Mouse (Mus musculus): ENCODE measurements around the gene Gm49391.
"Not testable (repeated sequence)": the region's sequence is repeated elsewhere in the genome, so short reads cannot be mapped to it uniquely, and the experiment has no call there.

Gm49391 gene

DNA sequence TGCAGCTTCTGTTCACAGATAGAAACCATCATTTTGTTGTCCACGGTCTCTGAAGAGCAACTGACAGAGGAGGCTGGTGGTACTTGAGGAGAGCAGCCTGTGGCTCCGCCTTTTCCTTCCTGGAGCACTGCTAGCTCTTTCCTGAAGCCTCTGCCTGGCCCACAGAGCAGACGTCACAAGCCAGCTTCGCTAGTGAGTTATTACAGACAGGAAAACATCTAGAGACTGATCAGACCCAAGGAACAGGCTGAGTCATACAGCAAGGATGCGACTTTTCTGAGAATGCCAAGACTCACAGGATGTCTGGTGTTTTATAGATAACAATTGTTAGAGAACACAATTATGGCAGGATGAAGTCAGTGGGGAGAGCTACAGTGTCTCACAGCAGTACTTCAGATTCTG, at the start of gene Gm49391, which contains the start of gene Ctla2a:
TSS of gene Gm49391 (minus strand) at position 72 of the 402 bp plus-strand sequence.
TSS of gene Ctla2a (minus strand) at position 126 of the 402 bp plus-strand sequence.
- no peak for DNase-seq (ENCODE audit: low spot score in 2 of 2)

DNA sequence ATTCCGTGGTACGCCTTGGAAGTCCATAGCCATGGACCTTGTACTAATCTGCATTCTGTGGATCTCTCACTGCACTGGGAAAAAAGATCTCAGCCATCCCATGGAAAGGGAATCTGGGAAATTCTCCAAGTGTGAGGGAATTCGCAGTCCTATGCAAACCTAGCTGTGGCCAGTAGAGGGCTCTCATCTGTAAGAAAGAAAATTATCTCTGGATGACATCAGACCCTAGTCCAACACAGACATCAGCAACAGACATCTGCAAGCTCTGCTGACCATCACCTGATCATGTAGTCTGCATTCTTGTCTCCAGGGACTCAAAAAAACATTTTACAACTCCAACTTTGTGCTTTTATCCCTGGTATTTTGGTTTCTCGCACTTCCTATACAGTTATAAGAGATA, 35.9 kb upstream of the Gm49391 start:
- DNase-seq (ENCODE audit: low spot score in 2 of 2), result not testable (repeated sequence)

DNA sequence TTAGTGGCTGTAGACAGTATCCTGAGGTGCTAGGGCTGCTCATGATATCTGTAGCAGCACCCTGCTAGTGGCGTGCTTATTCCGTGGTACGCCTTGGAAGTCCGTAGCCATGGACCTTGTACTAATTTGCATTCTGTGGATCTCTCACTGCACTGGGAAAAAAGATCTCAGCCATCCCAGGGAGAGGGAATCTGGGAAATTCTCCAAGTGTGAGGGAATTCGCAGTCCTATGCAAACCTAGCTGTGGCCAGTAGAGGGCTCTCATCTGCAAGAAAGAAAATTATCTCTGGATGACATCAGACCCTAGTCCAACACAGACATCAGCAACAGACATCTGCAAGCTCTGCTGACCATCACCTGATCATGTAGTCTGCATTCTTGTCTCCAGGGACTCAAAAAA, 27.6 kb upstream of the Gm49391 start:
- not testable (repeated sequence) for DNase-seq (ENCODE audit: low spot score in 2 of 2)

DNA sequence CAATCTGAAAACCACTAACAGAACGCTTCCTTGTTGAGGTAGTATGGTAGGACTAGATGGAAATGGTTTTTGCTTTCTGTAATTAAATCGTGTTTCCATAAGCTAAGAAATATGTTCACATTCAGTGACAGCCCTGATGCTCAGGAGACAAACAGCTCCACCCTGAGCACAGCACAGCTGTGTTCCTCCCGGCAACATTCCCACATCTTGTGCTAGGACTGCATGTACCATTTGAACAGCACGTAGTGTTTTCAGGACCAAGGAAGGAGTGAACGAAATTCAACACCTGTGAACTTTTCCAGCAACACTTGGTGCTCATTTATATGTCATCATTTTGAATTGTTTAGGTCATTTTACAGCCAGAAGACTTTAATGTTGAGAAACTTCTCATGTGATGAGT, 25.3 kb upstream of the Gm49391 start:
- no peak for DNase-seq (ENCODE audit: low spot score in 2 of 2)

DNA sequence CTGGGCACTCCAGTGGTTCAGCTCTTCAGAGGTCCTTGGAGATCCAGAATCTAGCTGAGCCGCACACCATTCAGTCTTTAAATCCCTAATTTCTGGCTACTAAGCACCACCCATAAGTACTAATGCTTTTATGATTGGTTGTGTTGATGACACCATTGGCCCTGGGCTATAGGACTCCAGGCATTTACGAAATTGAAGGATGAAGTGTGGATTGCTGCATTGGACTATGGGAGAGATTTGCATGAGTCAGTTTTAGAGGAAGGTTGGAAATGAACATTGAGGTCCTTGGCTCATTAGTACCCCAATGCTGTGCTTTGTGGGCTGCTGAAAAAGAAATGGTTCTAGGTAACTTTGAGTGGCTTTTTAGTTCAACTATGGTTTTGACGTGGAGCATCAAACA, 5.5 kb upstream of the Gm49391 start, which contains the start of gene Tpbpa:
TSS of gene Tpbpa (minus strand) at position 101 of the 400 bp plus-strand sequence.
- not testable (repeated sequence) for DNase-seq (ENCODE audit: low spot score in 2 of 2)

DNA sequence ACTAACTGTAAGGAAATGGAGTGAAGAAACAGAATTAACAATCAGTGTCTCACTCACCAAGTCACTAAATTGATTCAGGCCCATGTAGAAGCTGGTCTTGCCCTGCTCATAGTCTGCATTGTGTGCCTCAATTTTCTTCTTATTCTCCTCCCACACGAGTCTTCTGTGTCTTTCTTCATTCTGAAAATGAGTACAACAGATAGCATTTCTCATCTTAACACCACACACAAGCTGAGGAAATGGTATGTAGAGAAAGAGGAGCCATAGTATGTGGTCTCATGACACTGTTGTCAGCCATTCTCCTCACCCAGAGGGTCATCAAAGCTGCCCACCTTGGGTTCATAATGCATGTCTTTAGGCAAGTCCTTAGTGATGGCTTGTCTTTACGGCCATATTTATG, 881 bp downstream of the Gm49391 start, which contains the start of gene Gm49393:
TSS of gene Gm49393 (minus strand) at position 101 of the 400 bp plus-strand sequence.
- DNase-seq (ENCODE audit: low spot score in 2 of 2), result not testable (repeated sequence)

DNA sequence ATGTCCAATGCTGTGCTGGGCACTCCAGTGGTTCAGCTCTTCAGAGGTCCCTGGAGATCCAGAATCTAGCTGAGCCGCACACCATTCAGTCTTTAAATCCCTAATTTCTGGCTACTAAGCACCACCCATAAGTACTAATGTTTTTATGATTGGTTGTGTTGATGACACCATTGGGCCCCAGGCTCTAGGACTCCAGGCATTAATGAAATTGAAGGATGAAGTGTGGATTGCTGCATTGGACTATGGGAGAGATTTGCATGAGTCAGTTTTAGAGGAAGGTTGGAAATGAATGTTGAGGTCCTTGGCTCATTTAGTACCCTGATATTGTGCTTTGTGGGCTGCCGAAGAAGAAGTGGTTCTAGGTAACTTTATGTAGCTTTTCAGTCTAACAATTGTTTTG, 31.6 kb downstream of the Gm49391 start, which contains the start of gene Tpbpb:
TSS of gene Tpbpb (minus strand) at position 101 of the 400 bp plus-strand sequence.
- not testable (repeated sequence) for DNase-seq (ENCODE audit: low spot score in 2 of 2)

DNA sequence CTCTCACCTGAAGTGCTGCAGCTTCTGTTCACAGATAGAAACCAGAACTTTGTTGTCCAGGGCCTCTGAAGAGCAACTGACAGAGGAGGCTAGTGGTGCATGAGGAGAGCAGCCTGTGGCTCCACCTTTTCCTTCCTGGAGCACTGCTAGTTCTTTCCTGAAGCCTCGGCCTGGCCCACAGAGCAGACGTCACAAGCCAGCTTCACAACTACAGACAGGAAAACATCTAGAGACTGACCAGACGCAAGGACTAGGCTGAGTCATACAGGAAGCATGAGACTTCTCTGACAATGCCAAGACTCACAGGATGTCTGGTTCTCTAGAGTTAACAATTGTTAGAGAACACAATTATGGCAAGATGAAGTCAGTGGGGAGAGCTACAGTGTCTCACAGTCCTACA, 39.0 kb downstream of the Gm49391 start, which contains the start of gene Ctla2b:
TSS of gene Ctla2b (minus strand) at position 120 of the 400 bp plus-strand sequence.
- peak in 1 of 2 experiments; percentile 4 for DNase-seq (ENCODE audit: low spot score in 2 of 2)

DNA sequence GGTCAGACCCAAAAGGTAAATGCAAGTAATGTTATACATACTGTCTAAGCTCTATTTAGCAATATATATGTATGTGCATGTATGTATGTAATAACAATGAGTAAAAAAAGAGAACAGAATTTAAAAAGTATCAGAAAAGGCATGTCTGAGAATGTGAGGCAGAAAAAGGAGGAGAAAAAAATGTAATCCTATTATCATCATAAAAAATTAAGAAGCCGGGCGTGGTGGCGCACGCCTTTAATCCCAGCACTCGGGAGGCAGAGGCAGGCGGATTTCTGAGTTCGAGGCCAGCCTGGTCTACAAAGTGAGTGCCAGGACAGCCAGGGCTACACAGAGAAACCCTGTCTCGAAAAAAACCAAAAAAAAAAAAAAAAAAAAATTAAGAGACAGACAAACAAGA, 39.6 kb downstream of the Gm49391 start, which contains the start of gene Gm49392:
TSS of gene Gm49392 (minus strand) at position 101 of the 400 bp plus-strand sequence.
- not testable (repeated sequence) for DNase-seq (ENCODE audit: low spot score in 2 of 2)

DNA sequence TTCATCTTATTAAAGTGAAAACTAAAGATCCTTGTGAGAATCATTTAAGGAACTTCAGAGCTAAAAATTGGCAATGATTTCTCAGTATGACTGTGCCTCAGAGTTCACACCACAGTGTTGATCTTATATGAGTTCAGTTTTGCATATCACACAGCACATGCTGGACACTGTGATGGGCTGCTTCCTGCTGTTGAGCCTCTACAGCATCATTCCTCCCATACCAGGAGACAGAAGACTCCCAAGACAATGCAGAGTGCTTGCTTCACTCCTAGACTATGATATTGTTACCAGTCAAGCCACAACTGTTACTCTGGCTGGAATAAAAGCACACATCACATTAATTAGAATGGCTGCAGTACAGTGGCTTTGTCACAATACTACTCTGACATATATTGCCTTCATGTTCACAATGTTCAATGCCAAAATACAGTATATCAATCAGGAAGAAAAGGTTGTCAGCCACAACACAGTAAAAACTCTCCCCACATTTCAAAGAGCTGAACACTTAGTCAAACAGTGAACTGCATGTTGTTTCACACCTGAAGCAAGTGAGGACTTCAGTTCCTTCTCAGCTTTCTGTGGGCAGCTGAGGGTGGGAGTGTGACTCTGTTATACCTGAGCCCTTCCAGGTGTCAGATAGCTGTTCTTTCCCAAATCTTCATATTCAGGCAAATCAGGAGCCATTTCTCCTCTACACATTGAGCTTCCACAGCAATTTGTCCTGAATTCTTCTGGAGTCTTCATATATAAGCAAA, 40.8 kb downstream of the Gm49391 start:
- DNase-seq (ENCODE audit: low spot score in 2 of 2), result no peak

DNA sequence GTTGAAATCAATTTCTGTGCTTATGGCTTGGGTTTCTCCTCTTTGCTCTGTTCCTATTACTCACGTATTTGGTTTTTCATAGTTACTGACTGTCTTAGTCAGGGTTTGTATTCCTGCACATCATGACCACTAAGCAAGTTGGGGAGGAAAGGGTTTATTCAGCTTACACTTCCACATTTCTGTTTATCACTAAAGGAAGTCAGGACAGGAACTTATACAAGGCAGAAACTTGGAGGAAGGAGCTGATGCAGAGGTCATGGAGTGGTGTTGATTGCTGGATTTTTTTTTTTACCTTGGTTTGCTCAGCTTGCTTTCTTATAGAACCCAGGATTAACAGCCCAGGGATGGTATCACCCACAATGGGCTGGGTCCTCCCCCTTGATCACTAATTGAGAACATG, 44.1 kb downstream of the Gm49391 start:
- no peak for DNase-seq (ENCODE audit: low spot score in 2 of 2)

DNA sequence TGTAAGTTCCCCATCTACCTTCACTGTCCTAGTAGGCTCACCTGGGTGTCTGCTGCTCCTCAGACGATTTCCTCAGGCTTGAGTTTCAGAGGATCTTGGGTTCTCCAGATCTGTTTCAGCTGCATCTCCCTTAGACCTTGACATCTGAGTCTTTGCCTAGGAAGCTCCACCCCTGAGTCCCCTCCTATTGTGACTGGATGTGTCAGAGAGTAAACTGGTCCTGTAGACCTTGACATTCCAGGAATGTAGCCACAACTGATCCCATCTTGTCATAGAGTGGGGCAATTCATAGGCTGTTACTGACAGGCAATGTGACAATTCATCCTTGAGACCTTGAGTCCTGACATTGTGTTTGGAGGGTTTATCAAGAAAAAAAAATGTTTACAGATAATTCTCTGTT, 72.1 kb downstream of the Gm49391 start, which contains the start of gene 4930486L24Rik:
TSS of gene 4930486L24Rik (minus strand) at position 195 of the 400 bp plus-strand sequence.
- DNase-seq (ENCODE audit: low spot score in 2 of 2), result no peak

DNA sequence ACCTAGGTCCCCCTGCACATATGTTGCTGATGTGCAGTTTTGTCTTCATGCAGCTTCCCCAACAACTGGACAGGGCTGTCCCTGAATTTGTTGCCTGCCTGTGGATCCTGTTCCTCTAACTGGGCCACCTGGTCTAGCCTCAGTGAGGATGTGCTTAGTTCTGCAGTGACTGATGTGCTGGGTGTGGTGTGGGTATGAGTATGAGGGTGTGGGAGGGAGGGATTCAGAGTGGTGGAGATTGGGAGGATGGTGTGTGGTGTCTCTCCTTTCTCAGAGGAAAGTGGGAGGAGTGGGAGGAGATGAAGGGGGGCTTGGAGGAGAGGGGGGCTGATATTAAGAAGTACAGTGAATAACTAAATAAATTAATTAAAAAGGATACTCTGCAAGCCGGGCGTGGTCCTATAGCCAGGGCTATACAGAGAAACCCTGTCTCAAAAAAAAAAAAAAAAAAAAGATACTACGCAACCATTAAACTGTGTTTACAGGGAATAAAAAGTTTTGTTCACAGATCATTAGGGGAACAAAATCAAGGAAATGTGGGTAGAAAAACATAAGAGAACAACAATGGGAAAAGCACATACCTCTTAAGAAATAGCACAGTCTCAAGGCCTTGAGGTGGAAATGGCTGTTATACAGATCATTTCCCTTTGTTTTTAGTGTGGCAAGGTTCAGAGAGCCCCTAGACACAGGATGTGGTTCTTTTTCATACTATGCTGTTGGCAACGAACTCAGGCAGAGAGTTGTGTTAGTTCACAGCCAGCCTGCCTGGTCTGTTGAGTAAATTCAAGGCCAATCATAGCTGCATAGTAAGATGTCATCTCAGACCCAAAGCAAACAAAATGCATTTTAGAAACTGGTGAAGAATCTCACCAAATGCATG, 87.9 kb downstream of the Gm49391 start:
- DNase-seq (ENCODE audit: low spot score in 2 of 2), result no peak
